8 mouse cellular contexts compared by ENCODE assay signal in the genomic region with DNA sequence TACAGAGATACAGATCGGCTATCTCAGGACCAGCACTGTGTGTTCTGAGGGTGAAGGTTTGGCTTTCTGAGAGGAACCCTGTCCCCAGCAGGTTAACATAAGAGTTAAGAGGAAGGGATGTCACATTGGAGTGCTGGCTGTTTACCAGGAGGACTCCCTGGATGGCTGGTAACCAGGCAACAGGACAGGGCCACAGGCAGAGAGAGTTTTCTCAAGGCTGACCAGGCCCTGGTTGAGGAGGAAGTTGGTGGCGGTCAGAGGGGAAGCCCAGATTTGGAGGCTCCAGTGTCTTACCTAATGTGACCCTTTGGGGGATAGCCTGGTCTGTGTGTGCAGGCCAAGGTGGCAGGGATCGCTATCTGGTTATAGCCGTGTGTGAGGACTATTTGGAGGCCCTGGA. TPM values are rescaled to one million over a fixed set of nuclear protein-coding genes. Genes with fewer than 3 reads are reported as not detected.
DNase-seq lines count a peak whose midpoint lies in the region; ATAC-seq lines count a peak whose summit lies in the region.

No protein-coding gene starts in this region.

- peak overlapping the region; percentile 75 for H3K4me3 ChIP-seq in heart, embryonic 13.5 days
- H3K4me3 ChIP-seq in midbrain, embryonic 14.5 days (replicated peaks; ENCODE audit: low read depth, low read length) = peak overlapping the region; percentile 74; the same call in 1 of the 2 replicates

- peak overlapping the region; percentile 96 for H3K4me2 ChIP-seq in heart, embryonic 13.5 days
- peak overlapping the region; percentile 94 for H3K4me2 ChIP-seq in midbrain, embryonic 14.5 days (ENCODE audit: low read length)

- peak overlapping the region; percentile 96 for H3K27ac ChIP-seq in heart, embryonic 13.5 days (replicated peaks)
- H3K27ac ChIP-seq in midbrain, embryonic 14.5 days (replicated peaks; ENCODE audit: low read depth, low read length) = 0 out of 2 replicates have a peak overlapping the region, but pooled peaks have one; percentile 5

- H3K9ac ChIP-seq in heart, embryonic 13.5 days = peak overlapping the region; percentile 88
- H3K9ac ChIP-seq in midbrain, embryonic 14.5 days (replicated peaks; ENCODE audit: low read length) = peak overlapping the region; percentile 42

- WGBS in heart, embryonic 13.5 days = 55% methylated on average over 4 of the region's 4 CpGs
- WGBS in midbrain, embryonic 14.5 days = 78% methylated on average over 4 of the region's 4 CpGs

- intact Hi-C loops in left cerebral cortex, postnatal 25 days (cut with DNase I) = loop anchor here (5.0 kb wide), 2 partner anchors 71 to 126 kb away; a partner anchor contains a TSS

- no peak for ATAC-seq in heart, embryonic 13.5 days (ENCODE audit: extremely low read depth, insufficient number of reproducible peaks, low FRiP score, low TSS enrichment)
- no peak for ATAC-seq in midbrain, embryonic 14.5 days (ENCODE audit: low FRiP score, low TSS enrichment)

- H3K27me3 ChIP-seq in heart, embryonic 13.5 days (replicated peaks) = no peaks in the 10 kb centered on the region
- H3K27me3 ChIP-seq in midbrain, embryonic 14.5 days (ENCODE audit: control insufficient read depth, insufficient read depth, low read length) = no peaks in the 10 kb centered on the region

- DNase-seq in left cerebral cortex, postnatal 25 days (ENCODE audit: low spot score in 2 of 2) = peak; percentile 53 to 65
- DNase-seq in left cerebral cortex, adult 11 months (ENCODE audit: low spot score) = no peak
- peak; percentile 53 to 55 for DNase-seq in cerebellum, postnatal 14 days
- DNase-seq in kidney, postnatal 36 days = peak; percentile 52 to 56
- no peak for DNase-seq in midbrain, embryonic 14.5 days
- DNase-seq in yolk sac, embryonic 10.5 days (ENCODE audit: low spot score) = no peak
- no peak for DNase-seq in spleen, postnatal 4 days (ENCODE audit: low spot score in 2 of 2)

- H3K9me3 ChIP-seq in heart, embryonic 13.5 days = no peaks in the 10 kb centered on the region
- no peaks in the 10 kb centered on the region for H3K9me3 ChIP-seq in midbrain, embryonic 14.5 days (ENCODE audit: control insufficient read depth, low read length)

- H3K36me3 ChIP-seq in heart, embryonic 13.5 days = peaks cover 37% of the 10 kb centered on the region
- H3K36me3 ChIP-seq in midbrain, embryonic 14.5 days (ENCODE audit: control insufficient read depth, insufficient read depth, low read length) = peaks cover 25% of the 10 kb centered on the region

- H3K4me1 ChIP-seq in heart, embryonic 13.5 days = peaks cover 56% of the 10 kb centered on the region
- peaks cover 33% of the 10 kb centered on the region for H3K4me1 ChIP-seq in midbrain, embryonic 14.5 days (ENCODE audit: control insufficient read depth, insufficient read depth, low read length)

RNA-seq across cellular contexts. Expression of a gene that starts 1.8 kb away (rescaled TPM):
- 10 to 100 TPM; 52.7 to 63.0 TPM for total RNA-seq in left cerebral cortex, postnatal 25 days (2021)
- 9.4 and 9.5 TPM in 2 replicates for polyA plus RNA-seq in heart, embryonic 13.5 days (2015; fragmentation: Nextera tagmentation; extraction: Ambion mirVana)
- polyA plus RNA-seq in midbrain, embryonic 14.5 days (2014; fragmentation: Nextera tagmentation; extraction: Ambion mirVana) = 15.8 and 18.2 TPM in 2 replicates

RNA-seq across cellular contexts. Expression of a gene that starts 15.1 kb away (rescaled TPM):
- 10 to 100 TPM; 27.1 to 28.0 TPM for total RNA-seq in left cerebral cortex, postnatal 25 days (2021)
- polyA plus RNA-seq in heart, embryonic 13.5 days (2015; fragmentation: Nextera tagmentation; extraction: Ambion mirVana) = 42.7 and 48.1 TPM in 2 replicates
- 42.7 and 46.3 TPM in 2 replicates for polyA plus RNA-seq in midbrain, embryonic 14.5 days (2014; fragmentation: Nextera tagmentation; extraction: Ambion mirVana)

RNA-seq across cellular contexts. Expression of a gene that starts 19.5 kb away (rescaled TPM):
- total RNA-seq in left cerebral cortex, postnatal 25 days (2021) = 1,000 to 10,000 TPM; 2,469 to 2,584 TPM
- polyA plus RNA-seq in heart, embryonic 13.5 days (2015; fragmentation: Nextera tagmentation; extraction: Ambion mirVana) = 4,266 and 4,534 TPM in 2 replicates
- polyA plus RNA-seq in midbrain, embryonic 14.5 days (2014; fragmentation: Nextera tagmentation; extraction: Ambion mirVana) = 1,501 and 1,547 TPM in 2 replicates

RNA-seq across cellular contexts. Expression of a gene that starts 44.7 kb away (rescaled TPM):
- 10 to 100 TPM; 18.9 to 25.6 TPM for total RNA-seq in left cerebral cortex, postnatal 25 days (2021)
- polyA plus RNA-seq in heart, embryonic 13.5 days (2015; fragmentation: Nextera tagmentation; extraction: Ambion mirVana) = 80.3 and 81.8 TPM in 2 replicates
- 40.6 and 50.3 TPM in 2 replicates for polyA plus RNA-seq in midbrain, embryonic 14.5 days (2014; fragmentation: Nextera tagmentation; extraction: Ambion mirVana)

RNA-seq across cellular contexts. Expression of a gene that starts 44.8 kb away (rescaled TPM):
- 10 to 100 TPM; 70.4 to 73.6 TPM for total RNA-seq in left cerebral cortex, postnatal 25 days (2021)
- polyA plus RNA-seq in heart, embryonic 13.5 days (2015; fragmentation: Nextera tagmentation; extraction: Ambion mirVana) = 219 and 251 TPM in 2 replicates
- polyA plus RNA-seq in midbrain, embryonic 14.5 days (2014; fragmentation: Nextera tagmentation; extraction: Ambion mirVana) = 128 and 141 TPM in 2 replicates

Comparison
In these comparisons a context has a peak if more than half of its experiments do, and no peak if none do; other contexts are left out.
1. DNase-seq: peak in left cerebral cortex, postnatal 25 days (2 of 2), cerebellum, postnatal 14 days (2 of 2) and kidney, postnatal 36 days (2 of 2); none in left cerebral cortex, adult 11 months (single experiment), midbrain, embryonic 14.5 days (single experiment), yolk sac, embryonic 10.5 days (single experiment) and spleen, postnatal 4 days (0 of 2).